Mouse (Mus musculus): Measurements from ENCODE around the gene Gm42421. TPM values are rescaled to one million over a fixed set of nuclear protein-coding genes. Genes with fewer than 3 reads are reported as not detected.
A peak's percentile ranks its signal among the peaks of the same experiment; 100 is the strongest.

Gm42421 gene
- polyA plus RNA-seq, 1 experiment from 2014 or later: 0.68 TPM

GRCm38 (mm10) chr5:143916221-143916620 lies 11.8 kb upstream of the Gm42421 start:
- Histone ChIP-seq H3K4me2 (replicated peaks) (no peak overlapping the region), H3K36me3 (peaks cover 14% of the 10 kb centered on the region; the same call in 1 of the 2 replicates), H3K27me3 (replicated peaks) (no peaks in the 10 kb centered on the region), H3K9ac (no peak overlapping the region), H3K4me1 (replicated peaks) (0 out of 2 replicates have a peak, but pooled peaks cover under 1% of the 10 kb centered on the region), H3K9me3 (no peaks in the 10 kb centered on the region), H3K27ac (no peak overlapping the region), H3K4me3 (replicated peaks) (no peak overlapping the region)
- no peak for ATAC-seq
- 94% methylated on average over 9 of the region's 9 CpGs for WGBS

GRCm38 (mm10) chr5:143917418-143917817 lies 10.6 kb upstream of the Gm42421 start:
- no peak overlapping the region for H3K27ac ChIP-seq
- no peaks in the 10 kb centered on the region for H3K9me3 ChIP-seq
- H3K4me2 ChIP-seq (replicated peaks): no peak overlapping the region
- no peak overlapping the region for H3K4me3 ChIP-seq (replicated peaks)
- no peaks in the 10 kb centered on the region for H3K4me1 ChIP-seq (replicated peaks)
- peak; percentile 61; the same call in 1 of the 2 replicates for ATAC-seq
- H3K36me3 ChIP-seq: peaks cover 17% of the 10 kb centered on the region; the same call in 1 of the 2 replicates
- H3K27me3 ChIP-seq (replicated peaks): no peaks in the 10 kb centered on the region
- H3K9ac ChIP-seq: no peak overlapping the region
- WGBS: 51% methylated on average over 5 of the region's 5 CpGs

GRCm38 (mm10) chr5:143918120-143918519 lies 9.9 kb upstream of the Gm42421 start:
- H3K27me3 ChIP-seq (replicated peaks): no peaks in the 10 kb centered on the region
- H3K4me1 ChIP-seq (replicated peaks): no peaks in the 10 kb centered on the region
- WGBS: 81% methylated on average over 3 of the region's 3 CpGs
- no peak for ATAC-seq
- H3K9ac ChIP-seq: no peak overlapping the region
- no peak overlapping the region for H3K27ac ChIP-seq
- H3K9me3 ChIP-seq: no peaks in the 10 kb centered on the region
- no peak overlapping the region for H3K4me3 ChIP-seq (replicated peaks)
- H3K36me3 ChIP-seq: peaks cover 17% of the 10 kb centered on the region; the same call in 1 of the 2 replicates
- H3K4me2 ChIP-seq (replicated peaks): no peak overlapping the region

- 79% methylated on average over 6 of the region's 6 CpGs for WGBS
- Histone ChIP-seq H3K9ac (no peak overlapping the region), H3K36me3 (peaks cover 20% of the 10 kb centered on the region; the same call in 1 of the 2 replicates), H3K9me3 (no peaks in the 10 kb centered on the region), H3K27me3 (replicated peaks) (no peaks in the 10 kb centered on the region), H3K4me1 (replicated peaks) (no peaks in the 10 kb centered on the region), H3K4me3 (replicated peaks) (no peak overlapping the region), H3K4me2 (replicated peaks) (no peak overlapping the region), H3K27ac (no peak overlapping the region)
- peak; percentile 36; the same call in 1 of the 2 replicates for ATAC-seq
Observed at GRCm38 (mm10) chr5:143924781-143925452, 3.1 kb upstream of the Gm42421 start.

- H3K4me3 ChIP-seq (replicated peaks): no peak overlapping the region
- H3K4me2 ChIP-seq (replicated peaks): no peak overlapping the region
- H3K27ac ChIP-seq: no peak overlapping the region
- H3K9me3 ChIP-seq: no peaks in the 10 kb centered on the region
- H3K27me3 ChIP-seq (replicated peaks): no peaks in the 10 kb centered on the region
- 0 out of 2 replicates have a peak, but pooled peaks cover 2% of the 10 kb centered on the region for H3K4me1 ChIP-seq (replicated peaks)
- no peak for ATAC-seq
- WGBS: 88% methylated on average over 4 of the region's 4 CpGs
- peaks cover 24% of the 10 kb centered on the region; the same call in 1 of the 2 replicates for H3K36me3 ChIP-seq
- no peak overlapping the region for H3K9ac ChIP-seq
Observed at GRCm38 (mm10) chr5:143929291-143929690, 1.3 kb downstream of the Gm42421 start.

- no peak overlapping the region for H3K4me3 ChIP-seq (replicated peaks)
- no peaks in the 10 kb centered on the region for H3K9me3 ChIP-seq
- H3K4me1 ChIP-seq (replicated peaks): 0 out of 2 replicates have a peak, but pooled peaks cover 2% of the 10 kb centered on the region
- H3K4me2 ChIP-seq (replicated peaks): no peak overlapping the region
- ATAC-seq: no peak
- no peak overlapping the region for H3K9ac ChIP-seq
- 93% methylated on average over 12 of the region's 12 CpGs for WGBS
- H3K36me3 ChIP-seq: peaks cover 19% of the 10 kb centered on the region; the same call in 1 of the 2 replicates
- no peaks in the 10 kb centered on the region for H3K27me3 ChIP-seq (replicated peaks)
- no peak overlapping the region for H3K27ac ChIP-seq
Observed at GRCm38 (mm10) chr5:143930656-143931055, 2.7 kb downstream of the Gm42421 start.

GRCm38 (mm10) chr5:143931863-143932580 lies 4.0 kb downstream of the Gm42421 start:
- peak; percentile 86 for ATAC-seq
- H3K27ac ChIP-seq: peak overlapping the region; percentile 37; the same call in 1 of the 2 replicates

GRCm38 (mm10) chr5:143932831-143933230 lies 4.9 kb downstream of the Gm42421 start, which contains the start of gene Rsph10b:
Gene Rsph10b, plus strand, starts transcription at chr5:143933035.
- no peak within 1 kb of the TSS for H3K4me3 ChIP-seq (replicated peaks)
- H3K27ac ChIP-seq: peak within 1 kb of the TSS; percentile 37; the same call in 1 of the 2 replicates
- H3K9me3 ChIP-seq: no peaks in the 10 kb centered on the region
- 26% methylated on average over 8 of the region's 8 CpGs for WGBS
- 0 out of 2 replicates have a peak, but pooled peaks cover 2% of the 10 kb centered on the region for H3K4me1 ChIP-seq (replicated peaks)
- no peaks in the 10 kb centered on the region for H3K27me3 ChIP-seq (replicated peaks)
- no peak within 1 kb of the TSS for H3K9ac ChIP-seq
- H3K36me3 ChIP-seq: peaks cover 15% of the 10 kb centered on the region; the same call in 1 of the 2 replicates
- peak; percentile 31 for ATAC-seq
- H3K4me2 ChIP-seq (replicated peaks): no peak within 1 kb of the TSS

More at GRCm38 (mm10) chr5:143931863-143932580, 4.0 kb downstream of the Gm42421 start:
- WGBS: 66% methylated on average over 6 of the region's 6 CpGs
- Histone ChIP-seq H3K4me2 (replicated peaks) (no peak overlapping the region), H3K9ac (no peak overlapping the region), H3K27me3 (replicated peaks) (no peaks in the 10 kb centered on the region), H3K4me1 (replicated peaks) (0 out of 2 replicates have a peak, but pooled peaks cover 2% of the 10 kb centered on the region), H3K4me3 (replicated peaks) (no peak overlapping the region), H3K9me3 (no peaks in the 10 kb centered on the region), H3K36me3 (peaks cover 15% of the 10 kb centered on the region; the same call in 1 of the 2 replicates)

GRCm38 (mm10) chr5:143933414-143933813 lies 5.4 kb downstream of the Gm42421 start:
- Histone ChIP-seq H3K4me1 (replicated peaks) (0 out of 2 replicates have a peak, but pooled peaks cover 2% of the 10 kb centered on the region), H3K9ac (no peak overlapping the region), H3K9me3 (no peaks in the 10 kb centered on the region), H3K4me3 (replicated peaks) (no peak overlapping the region), H3K27me3 (replicated peaks) (no peaks in the 10 kb centered on the region), H3K4me2 (replicated peaks) (no peak overlapping the region), H3K27ac (no peak overlapping the region), H3K36me3 (peaks cover 12% of the 10 kb centered on the region; the same call in 1 of the 2 replicates)
- 90% methylated on average over 11 of the region's 11 CpGs for WGBS
- ATAC-seq: no peak

- no peak overlapping the region for H3K4me3 ChIP-seq (replicated peaks)
- H3K27ac ChIP-seq: no peak overlapping the region
- no peak overlapping the region for H3K9ac ChIP-seq
- H3K9me3 ChIP-seq: no peaks in the 10 kb centered on the region
- H3K4me1 ChIP-seq (replicated peaks): 0 out of 2 replicates have a peak, but pooled peaks cover 2% of the 10 kb centered on the region
- ATAC-seq: no peak
- 78% methylated on average over 1 of the region's 1 CpGs for WGBS
- no peak overlapping the region for H3K4me2 ChIP-seq (replicated peaks)
- no peaks in the 10 kb centered on the region for H3K27me3 ChIP-seq (replicated peaks)
- peaks cover 12% of the 10 kb centered on the region; the same call in 1 of the 2 replicates for H3K36me3 ChIP-seq
Observed at GRCm38 (mm10) chr5:143933875-143934274, 5.9 kb downstream of the Gm42421 start.

- Histone ChIP-seq H3K27ac (no peak overlapping the region), H3K27me3 (replicated peaks) (no peaks in the 10 kb centered on the region), H3K36me3 (no peaks in the 10 kb centered on the region), H3K9me3 (no peaks in the 10 kb centered on the region), H3K4me2 (replicated peaks) (no peak overlapping the region), H3K9ac (no peak overlapping the region), H3K4me3 (replicated peaks) (no peak overlapping the region), H3K4me1 (replicated peaks) (0 out of 2 replicates have a peak, but pooled peaks cover 2% of the 10 kb centered on the region)
- WGBS: 85% methylated on average over 9 of the region's 9 CpGs
- no peak for ATAC-seq
Observed at GRCm38 (mm10) chr5:143936156-143936555, 8.2 kb downstream of the Gm42421 start.

GRCm38 (mm10) chr5:143941588-143941987 lies 13.6 kb downstream of the Gm42421 start:
- peak; percentile 67; the same call in 1 of the 2 replicates for ATAC-seq
- 18% methylated on average over 10 of the region's 10 CpGs for WGBS
- no peaks in the 10 kb centered on the region for H3K9me3 ChIP-seq
- H3K36me3 ChIP-seq: no peaks in the 10 kb centered on the region
- H3K27ac ChIP-seq: no peak overlapping the region
- H3K4me2 ChIP-seq (replicated peaks): no peak overlapping the region; the same call in 1 of the 2 replicates
- H3K4me1 ChIP-seq (replicated peaks): no peaks in the 10 kb centered on the region
- no peak overlapping the region for H3K4me3 ChIP-seq (replicated peaks)
- H3K9ac ChIP-seq: no peak overlapping the region
- H3K27me3 ChIP-seq (replicated peaks): no peaks in the 10 kb centered on the region

All from intestine, embryonic 15.5 days (tissue).